Mouse (Mus musculus) layer of hippocampus, adult 18-20 months (tissue): ENCODE measurements at regions not wholly inside any gene's neighbourhood (a gene's known extent, or its start where the extent isn't known, plus 50 kb on each side); places are given as distances from the start of the nearest gene placed in this dataset.
"Not testable (repeated sequence)": the region's sequence is repeated elsewhere in the genome, so short reads cannot be mapped to it uniquely, and the experiment has no call there.

ENCODE experiments used
- DNase-seq, 2 experiments: peaks; one replicate each; pipeline ENCODE4 v3.0.0; 2022; ENCODE audit warnings: low spot score in 2 of 2

- not testable (repeated sequence) for DNase-seq
These were observed 88.4 kb upstream of the Slc2a12 start for GRCm38 (mm10) chr10:22556401-22556800.

GRCm38 (mm10) chr10:22569250-22570010 is 75.4 kb upstream of the Slc2a12 start:
- DNase-seq: not testable (repeated sequence)

DNA sequence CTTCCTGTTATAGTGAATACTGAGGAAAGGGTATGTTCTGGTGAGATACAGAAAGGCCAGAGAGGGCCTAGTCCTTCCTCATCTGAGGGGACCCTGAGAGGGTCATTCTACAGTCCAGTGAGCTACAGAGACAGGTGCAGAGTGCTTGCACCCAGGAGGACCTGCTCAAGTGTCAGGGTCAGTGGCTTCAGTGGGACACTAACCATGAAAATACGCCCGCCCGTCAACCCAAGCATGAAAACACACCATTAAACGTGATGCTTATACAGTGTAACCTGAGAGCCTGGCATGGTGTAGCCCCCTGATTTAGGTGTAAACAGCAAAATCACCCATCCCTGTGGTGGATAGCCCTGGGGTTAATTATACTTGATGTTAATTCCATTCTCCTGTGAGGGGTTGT is 70.8 kb upstream of the Slc2a12 start:
- not testable (repeated sequence) for DNase-seq

DNA sequence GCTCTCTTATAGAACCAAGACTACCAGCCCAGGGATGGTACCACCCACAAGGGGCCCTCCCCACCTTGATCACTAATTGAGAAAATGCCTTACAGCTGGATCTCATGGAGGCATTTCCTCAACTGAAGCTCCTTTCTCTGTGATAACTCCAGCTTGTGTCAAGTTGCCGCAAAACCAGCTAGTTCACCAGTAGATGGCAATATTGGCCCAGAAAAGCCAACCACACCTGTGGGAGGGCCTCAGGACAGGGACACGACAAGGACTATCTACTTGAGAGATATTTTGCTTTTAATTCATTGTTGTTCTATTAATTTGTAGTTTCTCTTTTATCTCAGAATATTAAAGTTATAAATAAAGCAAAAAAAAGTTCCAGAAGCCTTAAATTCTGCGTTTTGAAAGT is 65.4 kb upstream of the Slc2a12 start:
- DNase-seq: peak; percentile 25 to 71

- not testable (repeated sequence) for DNase-seq
These were observed 63.5 kb upstream of the Slc2a12 start for GRCm38 (mm10) chr10:22581300-22581699.

DNA sequence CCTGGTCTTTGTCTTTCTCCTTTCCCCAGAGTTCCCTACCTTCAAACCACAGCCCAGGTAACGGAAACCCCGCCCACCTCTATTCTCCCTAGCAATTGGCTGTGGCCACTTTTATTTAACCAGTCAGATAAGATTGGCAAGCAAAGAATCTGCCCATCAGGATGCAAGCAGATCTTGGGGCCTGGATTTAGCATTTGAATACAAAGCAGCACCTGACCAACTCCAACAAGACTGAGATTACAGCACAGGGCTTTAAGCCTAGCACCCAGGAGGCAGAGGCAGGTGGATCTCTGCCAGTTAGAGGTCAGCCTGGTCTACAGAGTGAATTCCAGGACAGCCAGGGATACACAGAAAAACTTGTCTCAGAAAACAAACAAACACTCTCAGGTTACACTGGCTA is 61.5 kb upstream of the Slc2a12 start:
- not testable (repeated sequence) for DNase-seq

GRCm38 (mm10) chr10:22588587-22588986 is 56.2 kb upstream of the Slc2a12 start:
- DNase-seq: not testable (repeated sequence)

- DNase-seq: peak; percentile 15 to 30
These were observed 53.1 kb upstream of the Slc2a12 start for GRCm38 (mm10) chr10:22591664-22592063.

DNA sequence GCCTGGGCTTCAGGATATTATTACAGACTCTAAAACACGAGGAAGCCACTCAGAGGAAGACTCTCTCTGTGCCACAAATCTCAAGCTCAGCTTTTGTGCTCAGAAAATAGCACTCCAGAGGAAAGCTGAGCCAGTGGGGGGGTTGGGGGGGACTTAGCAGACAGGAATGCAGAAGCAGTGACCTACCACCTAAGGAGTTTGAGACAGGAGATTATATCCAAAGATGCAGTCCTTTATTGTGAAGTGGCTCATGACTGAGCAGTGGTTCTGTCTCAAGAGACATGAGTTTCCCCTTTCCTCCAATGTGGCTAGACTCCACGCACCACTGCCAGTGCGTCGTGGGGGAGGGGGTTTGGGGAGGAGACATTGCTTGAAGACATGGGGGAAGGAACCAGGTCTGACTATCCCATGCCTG is 52.6 kb upstream of the Slc2a12 start:
- DNase-seq: not testable (repeated sequence)

DNA sequence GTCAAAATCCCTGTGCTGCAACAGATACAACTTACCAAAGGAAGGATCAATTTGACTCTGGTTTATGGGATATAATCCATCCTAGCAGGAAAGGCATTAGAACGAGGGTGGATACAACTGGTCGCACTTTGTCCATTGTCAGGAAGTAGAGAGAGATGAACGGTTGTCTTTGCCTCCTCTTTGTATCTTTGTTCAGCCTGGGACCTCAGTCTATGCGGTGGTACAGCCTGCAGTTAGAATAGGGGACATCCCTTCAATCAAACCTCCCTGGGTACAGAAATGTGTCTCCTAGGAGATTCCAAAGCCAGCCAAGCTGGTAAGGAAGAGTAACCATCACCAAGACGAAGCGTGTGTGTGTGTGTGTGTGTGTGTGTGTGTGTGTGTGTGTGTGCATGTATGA is 52.1 kb upstream of the Slc2a12 start:
- DNase-seq: not testable (repeated sequence)
